Mouse (Mus musculus) embryo, embryonic 9.5 days (tissue): ENCODE measurements around the gene Mtor.

Source experiments
- DNase-seq: peaks from one replicate; pipeline ENCODE4 v3.0.0-alpha.2; 2017; ENCODE audit errors: extremely low spot score

The Mtor gene

GRCm38 (mm10) chr4:148448179-148448852 is at the start of gene Mtor:
Gene Mtor, plus strand, starts transcription at chr4:148448611.
- peak; percentile 91 for DNase-seq

DNA sequence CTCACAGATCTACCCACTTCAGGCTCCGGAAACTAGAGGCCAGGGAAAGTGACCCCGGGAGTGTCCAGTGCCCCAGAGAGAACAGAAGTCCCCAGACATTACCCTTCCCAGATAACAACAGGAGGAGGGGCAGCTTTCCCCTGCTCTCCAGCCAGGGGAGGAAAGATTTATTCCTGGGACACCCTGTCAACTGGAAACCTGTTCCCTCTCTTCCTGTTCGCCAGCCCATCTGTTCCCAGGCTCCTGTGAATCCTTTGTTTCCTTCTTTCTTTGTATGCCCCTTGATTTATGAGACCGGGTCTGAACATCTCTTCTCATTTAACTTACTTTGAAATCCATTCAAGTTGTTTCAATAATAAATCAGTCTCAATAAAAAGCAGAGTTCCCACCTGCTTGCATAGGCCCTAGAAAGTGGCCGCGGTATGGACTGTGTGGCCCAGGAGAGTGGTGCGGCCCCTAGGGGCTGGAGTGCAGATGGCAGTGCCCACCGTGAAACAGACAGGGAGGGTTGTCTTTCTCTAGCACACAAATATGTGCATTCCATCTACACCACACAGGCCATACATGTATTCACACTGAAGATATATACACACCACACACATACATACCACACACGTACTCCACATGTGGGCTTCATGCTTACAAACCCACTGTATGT is 48.8 kb upstream of the Mtor start:
- no peak for DNase-seq

DNA sequence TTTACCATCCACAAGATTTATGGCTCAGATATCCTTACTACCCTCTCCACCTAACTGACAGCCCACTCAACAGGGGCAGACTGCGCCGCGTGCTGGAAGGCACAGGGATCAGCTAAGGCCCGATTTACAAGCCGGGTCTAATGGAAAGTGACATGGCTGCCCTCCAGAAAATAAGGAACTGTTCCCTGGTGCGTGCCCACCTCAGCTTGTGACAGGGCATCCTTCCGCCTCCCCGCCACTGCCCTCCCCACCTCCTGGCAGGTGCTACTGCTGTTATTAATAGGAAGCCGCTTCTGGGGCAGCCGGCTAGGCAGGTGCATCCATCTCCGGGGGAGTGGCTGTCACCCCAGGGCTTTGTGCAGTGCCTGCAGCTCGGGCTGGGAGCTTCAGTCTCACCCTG is 45.0 kb upstream of the Mtor start:
- DNase-seq: no peak

DNA sequence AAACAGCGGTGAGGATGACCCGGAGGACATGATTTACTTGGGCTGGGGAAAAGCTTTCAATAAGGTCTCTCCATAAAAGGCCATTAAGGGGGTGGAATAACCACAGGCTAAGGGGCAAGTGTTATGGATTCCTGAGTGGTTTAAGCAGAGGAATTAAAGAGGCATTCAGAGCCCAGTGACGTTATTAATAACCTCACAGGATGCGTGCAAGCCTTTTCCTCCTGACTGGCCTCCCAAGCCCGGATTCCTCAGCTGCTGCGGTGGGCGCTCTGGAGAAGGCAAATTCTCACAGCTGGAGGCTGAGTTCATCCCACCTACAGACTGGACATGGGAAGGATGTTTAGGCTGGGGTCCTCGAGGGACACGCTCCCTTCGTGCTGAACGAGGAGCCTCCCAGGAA is 43.7 kb upstream of the Mtor start:
- no peak for DNase-seq

- DNase-seq: no peak
Observed at GRCm38 (mm10) chr4:148405255-148405788, 43.1 kb upstream of the Mtor start.

DNA sequence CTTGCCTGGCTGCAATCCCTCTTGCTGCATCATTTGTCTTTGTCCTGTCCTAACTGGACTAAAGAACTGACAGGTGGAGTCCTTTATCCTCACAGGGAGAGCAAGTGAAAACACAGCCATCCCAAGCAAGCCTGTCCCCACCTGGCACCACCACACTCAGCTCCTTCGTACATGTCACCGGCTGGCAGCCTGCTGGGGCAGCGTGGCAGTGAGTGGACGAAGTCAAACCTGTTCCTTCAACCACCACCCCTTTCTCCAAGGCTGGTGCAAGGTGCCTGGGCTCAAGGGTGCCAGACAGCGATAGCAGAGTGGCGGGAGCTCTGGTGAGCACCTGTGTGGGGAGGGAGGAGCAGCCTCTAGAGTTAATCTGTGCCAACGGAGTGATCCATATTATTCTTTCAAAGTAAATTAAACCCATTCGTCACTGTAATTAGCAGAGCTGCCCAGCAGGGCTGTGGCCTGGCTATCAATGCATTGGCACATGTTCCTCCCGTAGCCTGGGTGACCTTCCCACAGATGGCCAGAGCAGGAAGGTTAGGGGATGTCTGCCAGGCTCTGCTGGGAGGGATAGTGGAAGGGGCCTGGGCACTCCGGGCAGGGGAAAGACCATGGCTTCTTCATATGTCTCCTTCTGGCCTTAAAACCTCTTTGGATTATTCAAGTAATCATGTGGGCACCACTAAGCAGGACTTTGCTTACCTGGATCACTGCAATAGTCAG is 40.0 kb upstream of the Mtor start:
- DNase-seq: no peak

DNA sequence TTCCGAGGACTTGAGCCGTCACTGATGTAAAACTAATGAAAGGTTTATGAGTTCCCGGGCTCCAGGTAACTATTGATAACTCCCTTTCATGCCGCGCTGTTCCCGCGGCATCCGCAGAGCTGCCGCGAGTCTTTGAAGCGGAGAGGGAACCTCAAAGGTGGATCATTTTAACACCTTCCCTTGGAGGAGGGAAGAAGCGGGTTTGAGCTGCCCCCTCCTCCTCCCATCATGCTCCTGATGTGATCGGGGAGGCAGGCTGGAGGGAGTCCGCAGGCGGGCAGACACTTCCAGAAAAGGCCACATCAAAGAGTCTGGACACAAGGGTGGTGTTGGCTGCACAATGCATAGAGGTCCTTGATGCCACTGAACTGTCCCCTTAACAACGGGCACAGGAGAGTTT is 32.8 kb upstream of the Mtor start:
- no peak for DNase-seq

DNA sequence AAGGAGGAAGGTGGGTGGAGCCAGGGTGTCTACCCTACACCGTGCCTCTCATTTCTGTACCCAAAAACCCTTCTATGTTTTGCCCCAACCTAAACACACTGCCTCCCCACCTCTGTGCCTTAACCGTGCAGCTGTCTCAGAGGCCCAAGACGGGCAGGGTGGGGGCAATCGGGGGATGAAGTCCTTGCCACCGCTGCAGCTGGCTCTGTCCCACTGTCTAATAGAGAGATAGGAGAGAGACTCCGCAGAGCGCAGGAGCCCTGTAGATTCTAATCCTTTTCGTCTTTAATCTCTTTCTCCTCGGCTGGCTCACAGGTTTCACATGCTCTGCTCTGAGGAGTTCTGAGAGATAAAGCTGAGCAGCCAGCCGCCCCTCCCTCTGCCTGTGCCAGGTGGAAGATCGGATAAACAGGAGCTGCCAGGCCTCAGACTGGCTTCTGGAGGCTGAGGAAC is 31.3 kb upstream of the Mtor start:
- DNase-seq: no peak

DNA sequence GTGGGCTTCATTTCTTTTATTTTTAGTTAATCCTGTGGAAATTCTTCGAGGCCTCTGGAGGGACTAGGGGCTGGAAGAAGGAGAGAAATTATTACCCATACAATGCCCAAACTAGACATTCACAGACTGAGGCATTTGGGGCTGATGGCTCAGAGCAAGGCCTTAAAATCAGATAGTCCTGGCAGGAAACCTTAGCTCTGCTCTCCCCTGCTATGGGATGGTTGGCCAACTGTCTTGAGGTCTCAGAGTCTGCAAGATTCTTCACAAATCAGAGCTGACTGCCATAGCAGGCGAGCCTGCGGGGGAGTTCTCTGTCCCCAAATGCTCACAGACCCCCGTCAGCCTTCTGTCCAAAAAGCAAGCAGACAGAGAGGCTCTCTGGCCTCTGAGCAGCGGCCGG is 30.9 kb upstream of the Mtor start:
- no peak for DNase-seq

- DNase-seq: no peak
Observed at GRCm38 (mm10) chr4:148426950-148427850, 21.2 kb upstream of the Mtor start.

DNA sequence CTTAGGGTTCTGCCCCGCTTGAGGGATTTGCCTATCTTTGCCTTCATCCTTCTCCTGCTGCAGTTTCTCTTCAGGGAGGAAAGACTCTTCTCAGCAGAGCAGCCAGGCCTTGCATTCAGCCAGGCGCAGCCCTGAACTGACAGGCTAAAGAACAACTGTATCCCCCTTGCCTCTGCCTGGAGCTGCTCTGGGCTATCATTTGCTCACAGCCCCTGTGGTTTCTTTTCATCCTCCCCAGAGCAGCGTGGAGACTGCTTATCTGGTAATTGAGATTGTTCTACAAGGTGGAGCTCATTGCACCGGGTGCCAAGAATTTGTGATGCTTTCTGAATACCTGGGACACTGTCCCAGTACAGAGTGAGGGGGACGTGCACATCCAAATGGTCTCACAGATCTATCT is 19.9 kb upstream of the Mtor start:
- no peak for DNase-seq

GRCm38 (mm10) chr4:148429121-148429520 is 19.3 kb upstream of the Mtor start:
- DNase-seq: no peak

- DNase-seq: peak; percentile 76
Observed at GRCm38 (mm10) chr4:148429686-148430085, 18.7 kb upstream of the Mtor start.

- no peak for DNase-seq
Observed at GRCm38 (mm10) chr4:148430880-148431519, 17.4 kb upstream of the Mtor start.

DNA sequence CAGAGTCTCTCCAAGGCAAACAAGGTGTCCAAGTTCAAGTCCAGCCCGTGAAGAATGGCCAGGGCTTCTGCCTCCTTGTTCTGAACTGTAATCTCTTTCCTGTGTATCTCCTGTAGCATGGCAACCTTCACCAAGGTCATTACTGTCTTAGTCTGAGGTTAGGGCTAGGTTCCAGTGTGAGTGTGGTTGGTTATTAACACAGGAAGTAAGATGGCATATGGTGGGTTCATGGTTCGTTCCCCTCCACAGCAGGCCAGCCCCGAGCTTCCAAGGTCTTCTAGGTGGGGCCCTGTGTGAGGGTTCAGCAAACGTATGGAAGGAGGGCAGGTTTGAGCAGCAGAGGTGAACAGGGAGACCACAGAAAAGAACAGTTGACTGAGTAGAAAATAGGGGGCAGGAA is 15.9 kb upstream of the Mtor start:
- no peak for DNase-seq

- DNase-seq: no peak
Observed at GRCm38 (mm10) chr4:148433336-148433735, 15.1 kb upstream of the Mtor start.

GRCm38 (mm10) chr4:148433813-148434212 is 14.6 kb upstream of the Mtor start:
- DNase-seq: no peak

DNA sequence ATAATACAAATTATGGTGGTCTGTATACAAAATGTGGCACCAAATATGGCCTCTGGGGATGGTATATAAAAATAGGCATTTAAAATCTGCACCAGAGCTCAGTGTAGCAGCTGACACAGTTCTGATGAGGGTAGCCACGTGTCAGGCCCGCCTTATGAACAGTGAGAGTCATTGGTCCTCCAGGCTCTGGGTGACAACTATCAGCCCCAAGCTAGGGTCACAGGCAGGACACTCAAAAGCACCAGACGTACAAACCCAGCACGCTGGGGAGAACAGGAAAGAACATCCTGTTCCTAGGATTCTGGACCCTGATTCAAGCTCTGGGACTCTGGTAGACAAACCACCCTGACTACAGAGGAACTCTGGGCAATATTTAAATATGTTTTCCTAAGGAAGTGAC is 13.9 kb upstream of the Mtor start:
- no peak for DNase-seq

DNA sequence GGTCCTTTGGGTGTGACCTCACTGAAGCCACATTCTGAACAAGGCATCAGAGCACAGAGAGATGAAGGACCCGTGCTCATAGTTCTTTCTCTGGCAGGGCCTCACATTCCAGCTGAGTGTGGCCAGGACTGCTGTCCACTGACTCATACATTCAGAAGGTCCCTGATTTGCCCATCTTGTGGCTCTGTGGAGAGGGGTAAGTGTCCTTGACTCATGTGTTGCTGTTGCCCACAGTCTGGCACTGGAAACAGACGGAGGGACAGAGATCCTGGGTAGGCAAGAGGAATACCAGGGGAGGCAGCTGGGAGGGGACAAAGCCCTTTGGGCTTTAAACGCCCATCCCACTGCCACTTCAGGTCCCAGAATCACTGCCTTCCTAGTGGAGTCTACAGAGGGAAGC is 13.3 kb upstream of the Mtor start:
- no peak for DNase-seq

GRCm38 (mm10) chr4:148435657-148436330 is 12.6 kb upstream of the Mtor start:
- peak; percentile 29 for DNase-seq

GRCm38 (mm10) chr4:148441931-148442330 is 6.5 kb upstream of the Mtor start:
- DNase-seq: no peak
